24 mouse cellular contexts compared by ENCODE assay signal in the genomic region with DNA sequence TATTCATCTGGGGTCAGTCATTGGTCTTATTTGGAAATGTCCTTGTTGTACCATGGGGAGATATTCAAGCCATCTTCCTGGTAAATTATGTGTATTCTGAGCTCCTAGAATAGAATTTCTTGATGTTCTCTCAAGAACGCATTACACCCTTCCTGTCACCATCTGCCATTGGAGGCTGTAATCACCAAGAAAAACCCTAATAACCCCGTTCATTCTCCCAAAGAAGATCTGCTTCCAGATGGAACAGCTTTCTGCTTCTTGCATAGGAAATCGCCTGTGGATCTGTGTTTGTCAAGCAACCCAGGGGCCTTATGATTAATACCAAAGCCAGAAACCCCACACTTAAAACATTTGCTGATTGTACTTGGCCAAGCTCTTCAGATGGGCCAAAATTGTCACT. TPM values are rescaled to one million over a fixed set of nuclear protein-coding genes. Genes with fewer than 3 reads are reported as not detected.
"Had no signal": no experiment of that assay in that cellular context is flagged by ENCODE, and none has a peak within 500 bp of the region (broad histone marks: within the 10 kb centered on the region; RNA-seq: fewer than 3 reads in every experiment).

No protein-coding gene starts in this region.

- H3K4me3 ChIP-seq: kidney, embryonic 15.5 days; limb, embryonic 12.5 days; limb, embryonic 15.5 days; lung, embryonic 15.5 days; neural tube, embryonic 12.5 days; neural tube, embryonic 15.5 days had no signal

- H3K4me2 ChIP-seq: kidney, embryonic 15.5 days; limb, embryonic 12.5 days; limb, embryonic 15.5 days; liver, embryonic 11.5 days; lung, embryonic 15.5 days; midbrain, embryonic 11.5 days; neural tube, embryonic 12.5 days; neural tube, embryonic 15.5 days had no signal

- H3K4me1 ChIP-seq: kidney, embryonic 15.5 days; limb, embryonic 12.5 days; lung, embryonic 15.5 days; neural tube, embryonic 12.5 days; neural tube, embryonic 15.5 days had no signal

- H3K27ac ChIP-seq: kidney, embryonic 15.5 days; limb, embryonic 12.5 days; limb, embryonic 15.5 days; liver, embryonic 14.5 days; lung, embryonic 15.5 days; neural tube, embryonic 12.5 days; neural tube, embryonic 15.5 days had no signal

- H3K36me3 ChIP-seq: kidney, embryonic 15.5 days; limb, embryonic 12.5 days; limb, embryonic 15.5 days; lung, embryonic 15.5 days; neural tube, embryonic 12.5 days had no signal

- ATAC-seq: liver, postnatal 0 days had no signal

- H3K27me3 ChIP-seq: limb, embryonic 12.5 days; lung, embryonic 15.5 days; neural tube, embryonic 12.5 days; neural tube, embryonic 15.5 days had no signal

- H3K9me3 ChIP-seq: kidney, embryonic 15.5 days; limb, embryonic 12.5 days; limb, embryonic 15.5 days; lung, embryonic 15.5 days; neural tube, embryonic 12.5 days; neural tube, embryonic 15.5 days had no signal

- H3K9ac ChIP-seq: kidney, embryonic 15.5 days; limb, embryonic 12.5 days; limb, embryonic 15.5 days; liver, embryonic 14.5 days; liver, postnatal 0 days; lung, embryonic 15.5 days; neural tube, embryonic 12.5 days; neural tube, embryonic 15.5 days had no signal

- DNase-seq: kidney, adult 11 months; kidney, adult 8-10 months; kidney, postnatal 10 days; kidney, postnatal 36 days; left cerebral cortex, postnatal 4 days; liver, postnatal 0 days; lung, postnatal 10 days; lung, postnatal 36 days; midbrain, embryonic 14.5 days; right cerebral cortex, postnatal 25 days; thymus, adult 2 months; thymus, postnatal 14 days; thymus, postnatal 4 days had no signal

RNA-seq across cellular contexts. Expression of a gene that starts 20.9 kb away (rescaled TPM):
- total RNA-seq: megakaryocyte progenitor cell, adult 5-6 weeks; megakaryocyte-erythroid progenitor cell, adult 5-6 weeks had no signal
- polyA plus RNA-seq: liver, embryonic 14.5 days; liver, postnatal 0 days had no signal
